Mouse (Mus musculus): ENCODE data around the gene Dusp2.

- TF ChIP-seq CTCF (IDR thresholded peaks at IDR 0.05; ENCODE audit: low read depth, low read length) (no peak), TAL1 (conservative IDR thresholded peaks at IDR 0.05; ENCODE audit: low read depth, low read length) (no peak), POLR2AphosphoS5 (IDR thresholded peaks at IDR 0.05; ENCODE audit: insufficient replicate concordance, low read depth, low read length) (no peak), GATA1 (IDR thresholded peaks at IDR 0.05; ENCODE audit: borderline replicate concordance, low read length) (no peak), GATA2 (IDR thresholded peaks at IDR 0.05; ENCODE audit: borderline replicate concordance, low read depth, low read length) (no peak)
Observed at GRCm38 (mm10) chr2:127323667-127324066, 12.3 kb upstream of the Dusp2 start.
